9 mouse cellular contexts compared by ENCODE assay signal in the genomic region with DNA sequence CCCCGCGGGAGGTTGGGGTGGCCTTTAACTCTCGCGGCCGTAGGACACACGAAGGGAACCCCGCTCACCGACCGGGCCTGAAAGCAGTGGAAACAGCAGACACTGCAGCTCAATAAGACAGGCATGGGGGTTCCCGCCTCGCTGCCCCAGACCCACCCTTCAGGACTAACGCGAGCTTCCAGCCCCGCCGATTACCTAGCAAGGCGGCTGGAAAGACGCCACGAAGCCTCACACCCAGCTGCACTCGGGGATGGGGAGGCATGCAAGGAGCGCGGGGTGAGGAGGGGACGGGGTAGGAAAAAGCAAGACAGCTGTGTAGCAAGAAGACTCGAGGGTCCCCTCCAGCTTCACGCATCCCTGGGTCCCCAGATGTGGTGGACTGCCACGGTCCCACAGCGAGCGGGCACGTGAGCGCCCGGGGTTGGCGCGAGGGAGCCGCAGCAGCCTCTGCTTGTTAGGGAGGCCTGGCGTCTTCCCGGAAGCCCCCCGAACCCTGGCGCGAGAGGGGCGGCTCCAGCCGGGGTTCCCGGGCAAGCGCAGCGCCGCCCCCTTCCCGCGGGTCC. TPM values are rescaled to one million over a fixed set of nuclear protein-coding genes. Genes with fewer than 3 reads are reported as not detected.
DNase-seq lines count a peak whose midpoint lies in the region; ATAC-seq lines count a peak whose summit lies in the region.
"Had no signal": no experiment of that assay in that cellular context is flagged by ENCODE, and none has a peak within 500 bp of the region (broad histone marks: within the 10 kb centered on the region; RNA-seq: fewer than 3 reads in every experiment).

No protein-coding gene starts in this region.

- no peaks in the 10 kb centered on the region for H3K36me3 ChIP-seq in lung, embryonic 16.5 days (ENCODE audit: control insufficient read depth, insufficient read depth, low read length)
- no peaks in the 10 kb centered on the region for H3K36me3 ChIP-seq in embryonic facial prominence, embryonic 11.5 days (replicated peaks; ENCODE audit: control insufficient read depth, insufficient read depth, low read depth, low read length)
- H3K36me3 ChIP-seq in hindbrain, embryonic 14.5 days (replicated peaks; ENCODE audit: control insufficient read depth, insufficient read depth), result peaks cover 16% of the 10 kb centered on the region

- H3K4me3 ChIP-seq in lung, embryonic 16.5 days (ENCODE audit: low read length), result peak overlapping the region; percentile 71
- peak overlapping the region; percentile 73 for H3K4me3 ChIP-seq in embryonic facial prominence, embryonic 11.5 days (ENCODE audit: low read depth, low read length)
- peak overlapping the region; percentile 79 for H3K4me3 ChIP-seq in hindbrain, embryonic 14.5 days (replicated peaks; ENCODE audit: low read length)

- WGBS in lung, embryonic 16.5 days, result under 1% methylated on average over 37 of the region's 46 CpGs
- WGBS in embryonic facial prominence, embryonic 11.5 days, result under 1% methylated on average over 46 of the region's 46 CpGs
- WGBS in hindbrain, embryonic 14.5 days, result 0% methylated on average over 44 of the region's 46 CpGs

- H3K27ac ChIP-seq in lung, embryonic 16.5 days (ENCODE audit: low read length), result peak overlapping the region; percentile 90
- peak overlapping the region; percentile 89 for H3K27ac ChIP-seq in embryonic facial prominence, embryonic 11.5 days (replicated peaks; ENCODE audit: low read depth, low read length)
- peak overlapping the region; percentile 94 for H3K27ac ChIP-seq in hindbrain, embryonic 14.5 days

- H3K9ac ChIP-seq in lung, embryonic 16.5 days (ENCODE audit: low read length), result peak overlapping the region; percentile 83
- peak overlapping the region; percentile 92 for H3K9ac ChIP-seq in embryonic facial prominence, embryonic 11.5 days (replicated peaks; ENCODE audit: low read length)
- peak overlapping the region; percentile 97 for H3K9ac ChIP-seq in hindbrain, embryonic 14.5 days

- peaks cover 17% of the 10 kb centered on the region for H3K4me1 ChIP-seq in lung, embryonic 16.5 days (replicated peaks; ENCODE audit: control insufficient read depth, insufficient read depth, low read length)
- H3K4me1 ChIP-seq in embryonic facial prominence, embryonic 11.5 days (ENCODE audit: control insufficient read depth, insufficient read depth, low read length), result peaks cover 4% of the 10 kb centered on the region
- peaks cover 32% of the 10 kb centered on the region for H3K4me1 ChIP-seq in hindbrain, embryonic 14.5 days (replicated peaks; ENCODE audit: control insufficient read depth, insufficient read depth, low read length)

- DNase-seq in lung, adult 18-20 months, result no peak
- peak; percentile 53 for DNase-seq in R1 (ENCODE audit: low read depth, low spot score)
- DNase-seq in embryonic facial prominence, embryonic 11.5 days (ENCODE audit: low spot score), result peak; percentile 72
- peak; percentile 53 for DNase-seq in hindbrain, embryonic 14.5 days (ENCODE audit: low spot score)
- DNase-seq in testis, postnatal 10 days (ENCODE audit: low spot score), result peak; percentile 54
- no peak for DNase-seq in c-Kit-positive CD71-positive TER-119-positive erythroid progenitor cells, embryonic 14.5 days (ENCODE audit: low spot score)

- no peaks in the 10 kb centered on the region for H3K9me3 ChIP-seq in lung, embryonic 16.5 days (ENCODE audit: control insufficient read depth, low read length)
- H3K9me3 ChIP-seq in embryonic facial prominence, embryonic 11.5 days (replicated peaks; ENCODE audit: control insufficient read depth, low read length), result no peaks in the 10 kb centered on the region
- no peaks in the 10 kb centered on the region for H3K9me3 ChIP-seq in hindbrain, embryonic 14.5 days (ENCODE audit: control insufficient read depth, low read length)

- H3K27me3 ChIP-seq in lung, embryonic 16.5 days (ENCODE audit: control insufficient read depth, insufficient read depth, low read depth, low read length), result no peaks in the 10 kb centered on the region; the same call in 1 of the 2 replicates
- no peaks in the 10 kb centered on the region for H3K27me3 ChIP-seq in embryonic facial prominence, embryonic 11.5 days (ENCODE audit: control insufficient read depth, insufficient read depth, low read length)
- H3K27me3 ChIP-seq in hindbrain, embryonic 14.5 days (ENCODE audit: control insufficient read depth, insufficient read depth, low read length), result no peaks in the 10 kb centered on the region

- peak; percentile 74 for ATAC-seq in lung, embryonic 16.5 days (ENCODE audit: low read depth)
- ATAC-seq in embryonic facial prominence, embryonic 11.5 days (replicated peaks; ENCODE audit: insufficient number of reproducible peaks, low FRiP score, low TSS enrichment, low read depth), result peak; percentile 64
- ATAC-seq in hindbrain, embryonic 14.5 days (ENCODE audit: low FRiP score), result peak; percentile 74
- 0 out of 2 replicates have a peak, but pooled peaks have one; percentile 13 for ATAC-seq in megakaryocyte, adult 5-6 weeks (ENCODE audit: poor library complexity, severe bottlenecking)

- peak overlapping the region; percentile 94 for H3K4me2 ChIP-seq in lung, embryonic 16.5 days (ENCODE audit: low read depth, low read length)
- peak overlapping the region; percentile 75 for H3K4me2 ChIP-seq in embryonic facial prominence, embryonic 11.5 days (ENCODE audit: low read depth, low read length)
- peak overlapping the region; percentile 62 for H3K4me2 ChIP-seq in hindbrain, embryonic 14.5 days (replicated peaks)

RNA-seq across cellular contexts. Expression of a gene that starts 0.5 kb away (rescaled TPM):
- polyA plus RNA-seq in lung, embryonic 16.5 days (2015; fragmentation: Nextera tagmentation; extraction: Ambion mirVana), result 15.2 and 17.7 TPM in 2 replicates
- polyA plus RNA-seq in embryonic facial prominence, embryonic 11.5 days (2014; fragmentation: Nextera tagmentation; extraction: Ambion mirVana), result 80.6 and 88.3 TPM in 2 replicates
- polyA plus RNA-seq in hindbrain, embryonic 14.5 days (2014; fragmentation: Nextera tagmentation; extraction: Ambion mirVana), result 102 and 109 TPM in 2 replicates
- not detected in 2 replicates for total RNA-seq in megakaryocyte, adult 5-6 weeks (2015)
- 0.07 TPM in 1 of 2 replicates, not detected in the other for total RNA-seq in megakaryocyte, adult 5-6 weeks (2017)

RNA-seq across cellular contexts. Expression of a gene that starts 47.4 kb away (rescaled TPM):
- 3.6 and 4.6 TPM in 2 replicates for polyA plus RNA-seq in lung, embryonic 16.5 days (2015; fragmentation: Nextera tagmentation; extraction: Ambion mirVana)
- polyA plus RNA-seq in embryonic facial prominence, embryonic 11.5 days (2014; fragmentation: Nextera tagmentation; extraction: Ambion mirVana), result 10.0 and 10.5 TPM in 2 replicates
- 10.3 and 11.6 TPM in 2 replicates for polyA plus RNA-seq in hindbrain, embryonic 14.5 days (2014; fragmentation: Nextera tagmentation; extraction: Ambion mirVana)
- total RNA-seq in megakaryocyte, adult 5-6 weeks (2015), result 52.7 and 55.5 TPM in 2 replicates
- total RNA-seq in megakaryocyte, adult 5-6 weeks (2017), result 45.4 and 57.0 TPM in 2 replicates

RNA-seq across cellular contexts. Expression of a gene that starts 53.7 kb away (rescaled TPM):
- 33.7 and 40.5 TPM in 2 replicates for polyA plus RNA-seq in lung, embryonic 16.5 days (2015; fragmentation: Nextera tagmentation; extraction: Ambion mirVana)
- 53.6 and 57.7 TPM in 2 replicates for polyA plus RNA-seq in embryonic facial prominence, embryonic 11.5 days (2014; fragmentation: Nextera tagmentation; extraction: Ambion mirVana)
- polyA plus RNA-seq in hindbrain, embryonic 14.5 days (2014; fragmentation: Nextera tagmentation; extraction: Ambion mirVana), result 48.2 and 52.7 TPM in 2 replicates
- total RNA-seq in megakaryocyte, adult 5-6 weeks (2015), result 24.1 and 31.6 TPM in 2 replicates
- 28.3 and 31.6 TPM in 2 replicates for total RNA-seq in megakaryocyte, adult 5-6 weeks (2017)

RNA-seq across cellular contexts. Expression of a gene that starts 57.8 kb away (rescaled TPM):
- not detected in 2 replicates for polyA plus RNA-seq in lung, embryonic 16.5 days (2015; fragmentation: Nextera tagmentation; extraction: Ambion mirVana)
- not detected in 2 replicates for polyA plus RNA-seq in embryonic facial prominence, embryonic 11.5 days (2014; fragmentation: Nextera tagmentation; extraction: Ambion mirVana)
- not detected in 2 replicates for polyA plus RNA-seq in hindbrain, embryonic 14.5 days (2014; fragmentation: Nextera tagmentation; extraction: Ambion mirVana)
- total RNA-seq in megakaryocyte, adult 5-6 weeks (2015), result not detected in 2 replicates
- total RNA-seq in megakaryocyte, adult 5-6 weeks (2017), result not detected in 2 replicates
- total RNA-seq: heart, adult 18-20 months had no signal

Comparison
In these comparisons a context has a peak if more than half of its experiments do, and no peak if none do; other contexts are left out.
1. ATAC-seq: peak in every context shown above with its lines; median percentile 74 in lung, embryonic 16.5 days; 74 in hindbrain, embryonic 14.5 days; 64 in embryonic facial prominence, embryonic 11.5 days; 13 in megakaryocyte, adult 5-6 weeks.
2. DNase-seq: peak in R1 (single experiment), embryonic facial prominence, embryonic 11.5 days (single experiment), hindbrain, embryonic 14.5 days (single experiment) and testis, postnatal 10 days (single experiment); none in lung, adult 18-20 months (0 of 2) and c-Kit-positive CD71-positive TER-119-positive erythroid progenitor cells, embryonic 14.5 days (single experiment).
3. Peak in every context shown above with its lines, with median percentiles within 50 percentile points of each other: H3K27ac ChIP-seq, H3K4me2 ChIP-seq, H3K4me3 ChIP-seq and H3K9ac ChIP-seq.